Mouse (Mus musculus): ENCODE measurements around the gene Gm3250.
"Not testable (repeated sequence)": the region's sequence is repeated elsewhere in the genome, so short reads cannot be mapped to it uniquely, and the experiment has no call there.

Gene Gm3250

GRCm38 (mm10) chr10:77750686-77751085 lies 31.7 kb downstream of the Gm3250 start:
- DNase-seq (ENCODE audit: low spot score), result not testable (repeated sequence)

- not testable (repeated sequence) for DNase-seq (ENCODE audit: low spot score)
Observed at GRCm38 (mm10) chr10:77741924-77742688, 40.2 kb downstream of the Gm3250 start, which contains the start of gene Gm18596. Gene Gm18596, minus strand, starts transcription at chr10:77742638.

GRCm38 (mm10) chr10:77738929-77739328 lies 43.4 kb downstream of the Gm3250 start:
- DNase-seq (ENCODE audit: low spot score), result no peak

GRCm38 (mm10) chr10:77735928-77736327 lies 46.4 kb downstream of the Gm3250 start:
- no peak for DNase-seq (ENCODE audit: low spot score)

Measured in urinary bladder, postnatal 14 days (tissue).